Mouse (Mus musculus) layer of hippocampus, adult 9-10 months (tissue): Measurements from ENCODE around the gene Spon2.

Experiments
- DNase-seq: peaks from one replicate; pipeline ENCODE4 v3.0.0; 2022; ENCODE audit warnings: low spot score

The Spon2 gene

DNA sequence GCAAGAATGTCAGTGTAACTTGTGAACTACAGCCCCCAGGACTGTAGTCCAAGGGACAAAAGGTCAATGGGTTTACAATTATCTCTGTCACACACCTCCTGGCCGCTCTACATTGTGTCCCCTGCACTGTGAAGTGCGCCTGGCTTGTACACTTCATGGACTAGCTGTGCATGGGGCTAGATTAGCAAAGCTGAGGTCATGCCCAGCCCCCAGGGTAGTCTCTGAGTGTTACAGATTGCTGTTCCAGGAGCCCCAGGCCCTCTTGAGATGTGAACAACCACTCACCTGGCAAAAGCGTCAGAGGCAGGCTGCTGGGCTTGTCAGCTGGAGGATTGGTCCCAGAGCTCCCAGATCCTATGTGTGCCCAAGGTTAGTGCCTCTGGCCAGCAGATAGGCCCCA lies 592 bp downstream of the Spon2 start:
- no peak for DNase-seq

DNA sequence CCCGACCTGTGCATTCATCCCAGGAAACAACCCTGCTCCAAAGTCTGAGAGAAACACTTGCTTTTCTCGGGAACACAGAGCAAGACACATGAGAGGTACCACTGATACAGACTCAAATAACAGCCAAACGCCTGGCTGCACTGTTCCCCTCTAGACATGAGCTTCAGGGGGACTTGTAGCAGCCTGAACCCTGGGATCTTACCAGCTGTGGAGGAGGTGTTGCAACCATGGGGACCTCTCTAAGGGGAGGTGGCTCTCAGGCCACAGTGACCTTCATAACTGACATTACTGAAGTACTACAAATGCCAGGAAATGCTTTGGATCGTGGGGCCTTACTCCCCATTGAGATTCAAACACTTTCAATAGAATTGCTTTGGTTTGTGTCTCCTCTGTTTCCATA lies 3.5 kb downstream of the Spon2 start:
- no peak for DNase-seq

DNA sequence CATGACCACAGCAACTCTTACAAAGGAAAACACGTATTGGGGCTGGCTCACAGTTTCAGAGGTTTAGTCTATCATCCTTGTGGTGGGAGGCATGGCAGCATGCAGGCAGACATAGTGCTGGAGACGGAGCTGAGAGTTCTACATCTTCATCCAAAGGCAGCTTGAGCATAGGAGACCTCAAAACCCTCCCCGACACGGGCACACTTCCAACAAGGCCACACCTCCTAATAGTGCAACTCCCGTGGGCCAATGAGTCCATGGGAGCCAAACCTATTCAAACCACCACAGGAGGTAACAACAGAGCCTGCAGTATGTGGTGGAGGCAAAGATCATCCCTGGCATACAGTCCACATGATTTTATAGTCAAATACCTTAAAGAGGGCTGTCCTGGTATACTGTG lies 7.0 kb downstream of the Spon2 start:
- DNase-seq: no peak

DNA sequence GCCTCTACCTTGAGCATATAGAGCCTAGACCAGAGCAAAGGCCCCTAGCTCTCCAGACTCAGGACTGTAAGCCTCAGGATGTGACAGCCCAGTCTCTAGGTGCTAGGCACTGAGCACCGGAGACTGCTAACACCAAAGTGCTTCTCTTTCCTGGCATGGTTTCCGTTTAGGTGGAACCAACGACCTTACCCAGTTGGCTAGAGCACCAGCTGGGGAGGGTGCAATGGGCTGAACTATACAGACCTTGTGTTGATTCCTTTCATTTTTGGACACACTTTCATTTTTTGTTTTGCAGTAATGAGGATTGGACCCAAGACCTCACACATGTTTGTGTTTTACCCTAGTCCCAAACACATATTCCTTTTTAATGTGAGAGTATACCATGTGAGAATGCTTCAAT lies 7.7 kb downstream of the Spon2 start:
- DNase-seq: no peak

DNA sequence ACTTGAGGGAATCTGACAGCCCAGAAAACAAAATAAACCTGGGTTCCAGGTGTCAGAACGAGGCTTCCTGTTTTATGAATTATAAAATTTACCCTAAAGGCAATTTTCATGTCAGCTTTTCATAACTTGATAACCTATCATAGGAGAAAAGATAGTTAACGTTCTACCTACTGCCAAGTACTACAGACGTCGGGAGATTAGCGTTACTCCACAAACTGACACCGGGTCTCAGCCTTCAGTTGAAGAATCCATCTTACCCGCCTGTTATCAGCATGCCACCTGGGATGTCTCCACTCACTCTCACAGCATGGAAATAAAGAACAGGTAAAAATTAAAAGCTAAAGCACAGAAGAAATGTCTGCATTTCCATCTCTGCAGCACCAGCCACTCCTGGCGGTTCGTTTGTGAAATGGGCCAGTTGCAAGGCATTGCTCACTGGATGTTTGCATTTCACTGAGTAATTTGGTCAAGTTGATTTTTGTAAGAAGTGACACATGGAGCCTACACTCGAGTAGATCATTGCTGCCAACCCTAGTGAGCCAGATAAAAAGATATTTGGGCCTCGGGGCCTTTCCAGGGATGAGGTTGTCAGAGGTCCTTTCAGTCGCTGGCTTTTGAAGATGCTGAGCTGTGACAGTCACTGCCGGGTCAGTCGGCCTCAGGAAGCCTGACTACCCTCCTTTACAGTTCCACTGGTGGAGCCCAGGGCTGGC lies 9.6 kb downstream of the Spon2 start:
- no peak for DNase-seq

DNA sequence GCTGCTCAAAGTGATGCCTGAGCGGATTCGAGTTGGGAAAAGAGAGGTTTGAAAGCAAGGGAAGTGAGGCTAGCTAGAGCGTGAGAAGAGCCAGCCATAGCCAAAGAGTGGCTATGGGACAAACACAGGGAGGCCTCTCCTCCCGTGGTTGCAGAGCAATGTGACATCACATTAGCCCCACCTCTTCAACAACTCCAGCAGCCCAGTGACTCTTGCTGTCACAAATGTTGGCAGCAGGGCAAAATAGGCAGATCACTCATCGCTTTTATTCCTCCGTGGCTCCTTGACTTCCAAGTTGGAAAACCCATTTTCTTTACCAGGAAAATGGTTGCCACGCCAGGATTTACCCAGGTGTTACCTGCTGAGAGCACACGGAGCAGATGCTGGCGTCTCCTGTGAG lies 11.1 kb downstream of the Spon2 start:
- DNase-seq: no peak

DNA sequence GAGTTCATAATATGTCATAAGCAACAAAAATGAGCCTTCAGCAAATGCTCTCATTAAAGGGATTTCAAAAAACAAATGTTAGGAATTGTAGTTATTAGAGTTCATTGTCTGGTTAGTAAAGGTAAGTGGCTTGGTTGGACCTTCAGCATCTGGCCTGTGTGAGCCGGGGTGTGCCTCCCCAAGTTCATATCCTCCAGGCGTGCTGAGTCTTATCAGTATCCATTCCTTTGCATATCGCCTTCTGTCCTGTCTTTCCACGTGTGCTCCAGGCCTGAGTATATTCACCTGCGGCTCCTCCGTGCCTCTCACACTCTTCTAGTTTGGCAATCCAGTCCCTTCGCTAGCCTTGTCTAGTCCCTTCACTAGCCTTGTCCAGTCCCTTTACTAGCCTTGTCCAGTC lies 11.9 kb downstream of the Spon2 start:
- DNase-seq: no peak

DNA sequence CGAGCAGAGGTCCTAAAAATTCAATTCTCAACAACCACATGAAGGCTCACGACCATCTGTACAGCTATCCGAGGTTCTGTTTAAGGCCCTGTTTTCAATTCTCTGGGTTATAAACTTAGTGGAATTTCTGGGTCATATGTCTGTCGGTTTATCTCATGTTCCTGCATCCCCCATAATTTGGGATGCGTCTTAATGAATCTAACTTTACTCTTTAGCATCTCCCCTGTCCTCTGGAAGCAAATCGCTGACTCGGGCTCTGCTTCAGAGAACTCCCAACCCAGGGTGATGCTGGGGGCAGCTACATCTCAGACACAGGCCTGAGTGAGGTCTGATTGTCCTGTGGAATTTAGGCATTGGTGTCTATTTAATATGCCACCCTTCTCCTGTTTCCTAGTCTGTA lies 14.0 kb downstream of the Spon2 start:
- no peak for DNase-seq

DNA sequence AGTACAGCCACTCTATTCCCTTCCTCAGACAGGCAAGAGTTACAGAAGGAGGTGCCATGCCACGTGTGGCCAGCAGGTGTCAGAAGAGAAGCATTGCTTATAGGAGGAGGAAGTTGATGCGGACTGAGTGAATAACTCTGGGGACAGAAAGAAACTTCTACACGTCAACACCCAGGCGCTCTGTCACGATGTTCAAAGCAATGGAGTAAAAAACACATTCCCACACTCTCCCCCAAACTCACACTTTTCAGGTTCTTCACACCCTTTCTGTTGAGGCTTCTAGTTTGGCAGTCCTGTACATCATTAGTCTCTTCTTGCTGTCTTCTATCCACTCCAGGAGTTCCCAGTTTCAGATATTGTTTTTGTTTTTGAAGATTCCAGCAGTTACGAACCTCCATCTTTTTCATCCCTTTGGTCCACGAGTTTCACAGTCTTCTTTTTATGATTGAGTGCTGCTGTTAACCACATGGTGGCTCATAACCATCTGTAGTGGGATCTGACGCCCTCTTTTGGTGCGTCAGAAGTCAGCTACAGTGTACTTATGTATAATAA lies 14.5 kb downstream of the Spon2 start:
- peak; percentile 45 for DNase-seq

DNA sequence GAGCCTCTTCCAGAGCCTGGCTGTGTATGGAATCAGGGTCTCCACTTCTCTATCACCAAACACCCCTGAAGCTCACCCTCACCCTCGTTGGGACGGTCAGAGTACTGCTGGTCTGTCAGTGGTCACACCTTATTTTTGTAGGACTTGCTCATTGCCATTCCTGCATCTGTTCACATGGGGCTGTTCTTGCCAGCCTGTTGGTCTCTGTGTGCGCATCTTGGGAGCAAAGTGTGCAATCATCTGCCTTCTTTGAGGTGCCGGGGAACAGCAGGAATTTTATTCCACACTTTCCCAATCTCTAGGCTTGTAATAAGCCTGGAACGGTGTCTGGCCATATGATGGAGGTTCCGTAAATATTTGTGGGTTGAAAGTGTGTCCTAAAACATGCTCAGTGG lies 15.1 kb downstream of the Spon2 start:
- DNase-seq: no peak

DNA sequence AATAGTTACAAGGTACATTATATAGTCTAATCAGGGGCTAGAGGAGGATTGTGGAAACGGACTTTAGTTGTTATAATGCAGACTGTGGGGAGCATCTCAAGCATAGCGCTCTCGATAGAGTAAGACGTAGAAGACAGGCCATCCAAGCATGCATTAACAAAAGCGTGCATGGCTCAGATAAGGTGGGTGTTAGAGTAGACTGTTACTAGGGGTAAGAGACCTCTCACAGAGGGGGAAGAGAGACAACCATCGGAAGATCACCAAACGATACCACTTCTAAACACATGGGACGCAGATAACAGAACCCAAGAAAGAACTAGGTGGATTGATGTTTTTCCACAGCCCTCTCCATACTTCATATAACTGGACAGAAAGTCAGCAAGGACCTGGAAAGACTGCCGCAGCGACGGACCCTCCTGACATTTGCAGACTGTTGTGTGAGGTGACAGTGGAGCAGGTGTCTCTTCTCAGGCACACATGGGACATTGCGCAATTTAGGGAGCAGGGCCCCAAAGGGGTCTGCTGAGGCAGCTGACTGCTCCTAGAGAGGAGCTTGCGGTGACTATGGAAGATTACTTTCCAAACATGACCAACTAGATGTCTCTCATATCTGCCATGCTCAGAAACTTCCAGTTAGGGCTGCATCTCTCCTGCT lies 15.6 kb downstream of the Spon2 start:
- no peak for DNase-seq

DNA sequence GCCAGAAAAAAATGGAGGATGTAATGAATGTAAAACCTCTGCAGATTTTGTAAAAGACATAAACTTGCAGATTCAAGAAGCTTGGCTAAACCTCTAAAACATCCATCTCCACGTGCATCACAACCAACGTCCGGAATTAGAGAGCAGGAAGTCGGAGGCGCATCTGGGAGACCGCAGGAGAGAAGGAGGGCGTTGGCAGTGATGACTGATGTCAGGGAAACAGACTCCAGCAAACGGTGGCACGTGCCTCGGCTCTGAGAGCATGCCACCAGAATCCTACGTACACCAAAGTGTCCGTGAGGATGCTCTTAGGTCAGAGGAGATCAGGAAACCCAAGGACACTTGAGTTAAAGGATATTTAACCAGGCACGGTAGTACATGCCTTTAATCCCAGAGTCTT lies 16.6 kb downstream of the Spon2 start:
- no peak for DNase-seq

DNA sequence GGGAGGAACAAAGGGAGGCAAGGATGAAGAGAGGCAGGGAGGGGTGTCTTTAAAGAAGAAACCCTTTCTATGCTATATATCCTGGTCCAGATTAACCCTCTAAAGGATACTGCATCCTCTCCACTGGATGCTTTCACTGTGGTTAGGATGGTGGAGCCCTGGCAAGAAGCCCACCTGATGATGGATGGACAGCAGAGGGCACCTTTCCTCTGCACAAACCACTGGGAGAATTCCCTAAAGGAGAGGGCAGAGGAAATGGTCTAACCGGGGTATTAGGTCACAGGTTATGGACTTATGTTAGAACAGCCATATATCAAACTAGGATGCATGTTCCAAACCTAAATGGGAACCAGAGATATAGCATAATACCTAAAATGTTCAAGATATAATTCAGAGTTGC lies 18.2 kb downstream of the Spon2 start:
- DNase-seq: no peak

DNA sequence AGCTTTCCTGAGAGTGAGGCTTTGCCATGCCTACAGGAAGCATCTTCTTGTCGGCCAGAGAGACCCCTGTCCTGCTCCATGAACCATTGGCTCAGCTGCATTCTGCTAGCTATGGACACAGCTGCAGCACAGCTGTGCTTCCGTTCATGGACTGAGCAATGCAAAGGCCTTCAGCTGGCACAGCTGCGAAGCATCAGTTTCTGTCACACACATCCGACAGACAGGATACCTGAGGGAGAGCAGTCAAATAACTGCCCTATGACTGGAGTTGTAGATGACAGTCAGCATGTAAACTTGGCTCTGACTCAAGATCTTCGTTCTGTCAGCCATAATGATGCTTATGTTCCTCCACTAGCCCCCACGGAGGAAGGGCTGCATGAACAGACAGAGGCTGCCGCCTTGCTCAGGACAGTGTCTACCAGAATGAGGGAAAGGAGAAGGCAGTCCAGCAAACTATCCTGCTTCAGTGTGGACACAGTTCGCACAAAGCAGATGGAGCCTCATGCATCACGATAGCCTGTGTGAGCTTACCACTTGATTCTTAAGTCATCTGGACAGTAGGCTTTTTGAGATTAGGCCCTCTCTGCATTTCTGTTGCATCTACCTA lies 22.9 kb downstream of the Spon2 start:
- no peak for DNase-seq

DNA sequence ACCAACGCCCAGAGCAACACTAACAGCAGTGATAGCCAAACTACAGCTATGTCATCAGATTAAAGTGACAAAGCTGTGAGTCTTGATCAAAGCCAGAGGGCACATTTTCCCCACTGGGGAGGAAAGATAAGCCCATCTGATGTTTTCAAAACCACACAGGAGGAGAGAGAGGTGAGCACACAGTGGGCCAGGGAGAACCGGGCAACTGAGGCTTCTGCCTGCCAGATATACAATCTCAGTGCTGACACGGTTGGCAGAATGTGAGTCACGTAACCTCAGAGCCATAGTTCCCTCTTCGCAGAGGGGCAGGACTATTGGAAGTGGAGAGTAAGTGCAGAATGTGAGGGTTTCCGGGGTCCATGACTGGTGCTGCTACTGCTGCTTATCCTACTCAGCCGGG lies 24.7 kb downstream of the Spon2 start:
- DNase-seq: no peak
